In the genomic region with DNA sequence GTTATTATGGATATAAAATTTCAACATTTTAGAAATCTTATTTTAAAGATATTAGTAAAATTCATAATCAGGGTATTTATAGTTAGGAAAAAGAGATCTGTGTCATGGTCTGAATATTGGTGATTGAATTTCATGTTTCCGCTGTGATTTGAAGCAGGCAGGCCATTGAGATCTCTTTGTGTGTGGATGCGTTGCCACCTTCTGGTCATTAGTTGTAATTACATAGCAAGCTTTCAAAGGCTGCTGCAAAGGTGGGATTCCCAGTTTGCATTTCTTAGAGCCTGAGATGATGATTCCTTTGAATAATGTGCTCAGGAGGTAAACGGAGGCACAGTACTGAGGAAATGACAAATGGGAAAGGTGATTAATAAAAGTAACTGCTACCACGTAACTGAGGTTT, we compare ENCODE assay signal across 10 mouse cellular contexts. TPM values are rescaled to one million over a fixed set of nuclear protein-coding genes. Genes with fewer than 3 reads are reported as not detected.
DNase-seq lines count a peak whose midpoint lies in the region; ATAC-seq and TF ChIP-seq lines count a peak whose summit lies in the region.
"Had no signal": no experiment of that assay in that cellular context is flagged by ENCODE, and none has a peak within 500 bp of the region (broad histone marks: within the 10 kb centered on the region; RNA-seq: fewer than 3 reads in every experiment).

No protein-coding gene starts in this region.

- H3K79me3 ChIP-seq in C2C12 (ENCODE audit: low read depth), result no peaks in the 10 kb centered on the region

- no peak overlapping the region for H3K4me3 ChIP-seq in C2C12 (ENCODE audit: insufficient read depth, poor library complexity, severe bottlenecking)
- no peak overlapping the region for H3K4me3 ChIP-seq in midbrain, embryonic 13.5 days (replicated peaks)

- no peak overlapping the region for H3K9ac ChIP-seq in midbrain, embryonic 13.5 days (replicated peaks)

- peak; percentile 10 for DNase-seq in CD4-positive, CD25-positive, alpha-beta regulatory T cell, adult 2 months (ENCODE audit: low read depth, low spot score)
- DNase-seq in cerebellum, adult 9-11 months, result peak; percentile 3
- DNase-seq in layer of hippocampus, adult 9-10 months (ENCODE audit: low spot score), result peak; percentile 73
- no peak for DNase-seq in urinary bladder, postnatal 10 days (ENCODE audit: low spot score)

- TF ChIP-seq CTCF in C2C12 (IDR thresholded peaks at IDR 0.05; ENCODE audit: control insufficient read depth, insufficient read depth, insufficient read length), result peak; percentile 13

- H3K4me1 ChIP-seq in midbrain, embryonic 13.5 days (replicated peaks), result no peaks in the 10 kb centered on the region

- H3K9me3 ChIP-seq in midbrain, embryonic 13.5 days, result no peaks in the 10 kb centered on the region

- H3K79me2 ChIP-seq in C2C12 (ENCODE audit: control insufficient read depth, insufficient read depth), result no peaks in the 10 kb centered on the region

- H3ac ChIP-seq in C2C12 (ENCODE audit: control insufficient read depth, insufficient read length, low read depth), result no peak overlapping the region

- WGBS in midbrain, embryonic 13.5 days, result 23% methylated on average over 4 of the region's 4 CpGs

- H3K4me2 ChIP-seq in midbrain, embryonic 13.5 days (replicated peaks), result no peak overlapping the region

- no peaks in the 10 kb centered on the region for H3K36me3 ChIP-seq in C2C12 (ENCODE audit: control insufficient read depth, insufficient read depth)
- H3K36me3 ChIP-seq in midbrain, embryonic 13.5 days, result no peaks in the 10 kb centered on the region

- ATAC-seq in CD4-positive, CD25-positive, alpha-beta regulatory T cell, adult 4 months, result no peak
- peak; percentile 80 for ATAC-seq in granulocyte monocyte progenitor cell, adult 5-6 weeks (replicated peaks; ENCODE audit: poor library complexity, severe bottlenecking)
- ATAC-seq in midbrain, embryonic 13.5 days, result peak; percentile 69; the same call in 1 of the 2 replicates

- no peak overlapping the region for H3K27ac ChIP-seq in midbrain, embryonic 13.5 days

- H3K27me3 ChIP-seq in C2C12 (ENCODE audit: control insufficient read depth, insufficient read depth, insufficient read length), result no peaks in the 10 kb centered on the region
- H3K27me3 ChIP-seq in midbrain, embryonic 13.5 days, result no peaks in the 10 kb centered on the region

TF ChIP-seq in C2C12, 6 proteins besides CTCF, POLR2A, EP300 and RAD21:
- no peak for TF ChIP-seq USF1 (IDR thresholded peaks at IDR 0.05; ENCODE audit: low read depth)
- TF ChIP-seq MAX (IDR thresholded peaks at IDR 0.05), result no peak
- no peak for TF ChIP-seq FOSL1 (IDR thresholded peaks at IDR 0.05; ENCODE audit: insufficient read depth, low read length, poor library complexity, severe bottlenecking)
- TF ChIP-seq CEBPB (IDR thresholded peaks at IDR 0.05; ENCODE audit: low read depth), result no peak
- no peak for TF ChIP-seq MYOD1 (IDR thresholded peaks at IDR 0.05; ENCODE audit: control insufficient read depth, insufficient read length, low read depth)
- no peak for TF ChIP-seq MYOG (IDR thresholded peaks at IDR 0.05; ENCODE audit: control insufficient read depth, extremely low read depth, insufficient read length)

RNA-seq across cellular contexts. Expression of a gene that starts 17.8 kb away (rescaled TPM):
- polyA plus RNA-seq in CD4-positive, CD25-positive, alpha-beta regulatory T cell, adult 4 months (2017; shearing (Covaris generic)), result not detected
- not detected for polyA plus RNA-seq in C2C12 (2012; fragmentation: generic; extraction: Trizol)
- total RNA-seq in granulocyte monocyte progenitor cell, adult 5-6 weeks (2014; fragmentation: Nextera tagmentation), result not detected in 2 replicates
- total RNA-seq in granulocyte monocyte progenitor cell, adult 5-6 weeks (2017), result not detected in 2 replicates
- not detected in 2 replicates for polyA plus RNA-seq in midbrain, embryonic 13.5 days (2015; fragmentation: Nextera tagmentation; extraction: Ambion mirVana)
- total RNA-seq: layer of hippocampus, adult 8-10 months had no signal
- polyA plus RNA-seq: stomach, embryonic 16.5 days had no signal

RNA-seq across cellular contexts. Expression of a gene that starts 27.6 kb away (rescaled TPM):
- polyA plus RNA-seq in CD4-positive, CD25-positive, alpha-beta regulatory T cell, adult 4 months (2017; shearing (Covaris generic)), result not detected
- not detected for polyA plus RNA-seq in C2C12 (2012; fragmentation: generic; extraction: Trizol)
- total RNA-seq in granulocyte monocyte progenitor cell, adult 5-6 weeks (2014; fragmentation: Nextera tagmentation), result not detected in 2 replicates
- not detected in 2 replicates for total RNA-seq in granulocyte monocyte progenitor cell, adult 5-6 weeks (2017)
- polyA plus RNA-seq in midbrain, embryonic 13.5 days (2015; fragmentation: Nextera tagmentation; extraction: Ambion mirVana), result not detected in 2 replicates
- total RNA-seq: layer of hippocampus, adult 8-10 months had no signal
- polyA plus RNA-seq: stomach, embryonic 16.5 days had no signal

RNA-seq across cellular contexts. Expression of a gene that starts 42.4 kb away (rescaled TPM):
- not detected for polyA plus RNA-seq in CD4-positive, CD25-positive, alpha-beta regulatory T cell, adult 4 months (2017; shearing (Covaris generic))
- polyA plus RNA-seq in C2C12 (2012; fragmentation: generic; extraction: Trizol), result not detected
- total RNA-seq in granulocyte monocyte progenitor cell, adult 5-6 weeks (2014; fragmentation: Nextera tagmentation), result not detected in 2 replicates
- total RNA-seq in granulocyte monocyte progenitor cell, adult 5-6 weeks (2017), result not detected in 2 replicates
- 0.19 TPM in 1 of 2 replicates, not detected in the other for polyA plus RNA-seq in midbrain, embryonic 13.5 days (2015; fragmentation: Nextera tagmentation; extraction: Ambion mirVana)

RNA-seq across cellular contexts. Expression of a gene that starts 50.5 kb away (rescaled TPM):
- not detected for polyA plus RNA-seq in CD4-positive, CD25-positive, alpha-beta regulatory T cell, adult 4 months (2017; shearing (Covaris generic))
- polyA plus RNA-seq in C2C12 (2012; fragmentation: generic; extraction: Trizol), result not detected
- not detected in 2 replicates for total RNA-seq in granulocyte monocyte progenitor cell, adult 5-6 weeks (2014; fragmentation: Nextera tagmentation)
- not detected in 2 replicates for total RNA-seq in granulocyte monocyte progenitor cell, adult 5-6 weeks (2017)
- not detected in 2 replicates for polyA plus RNA-seq in midbrain, embryonic 13.5 days (2015; fragmentation: Nextera tagmentation; extraction: Ambion mirVana)
- total RNA-seq: layer of hippocampus, adult 8-10 months had no signal
- polyA plus RNA-seq: stomach, embryonic 16.5 days had no signal
